Mouse (Mus musculus): ENCODE measurements around the gene Dpp6. TPM values are rescaled to one million over a fixed set of nuclear protein-coding genes. Genes with fewer than 3 reads are reported as not detected.
A peak's percentile ranks its signal among the peaks of the same experiment; 100 is the strongest.

The Dpp6 gene
- total and polyA plus RNA-seq, 3 experiments: 0.16 TPM; not detected in 2

DNA sequence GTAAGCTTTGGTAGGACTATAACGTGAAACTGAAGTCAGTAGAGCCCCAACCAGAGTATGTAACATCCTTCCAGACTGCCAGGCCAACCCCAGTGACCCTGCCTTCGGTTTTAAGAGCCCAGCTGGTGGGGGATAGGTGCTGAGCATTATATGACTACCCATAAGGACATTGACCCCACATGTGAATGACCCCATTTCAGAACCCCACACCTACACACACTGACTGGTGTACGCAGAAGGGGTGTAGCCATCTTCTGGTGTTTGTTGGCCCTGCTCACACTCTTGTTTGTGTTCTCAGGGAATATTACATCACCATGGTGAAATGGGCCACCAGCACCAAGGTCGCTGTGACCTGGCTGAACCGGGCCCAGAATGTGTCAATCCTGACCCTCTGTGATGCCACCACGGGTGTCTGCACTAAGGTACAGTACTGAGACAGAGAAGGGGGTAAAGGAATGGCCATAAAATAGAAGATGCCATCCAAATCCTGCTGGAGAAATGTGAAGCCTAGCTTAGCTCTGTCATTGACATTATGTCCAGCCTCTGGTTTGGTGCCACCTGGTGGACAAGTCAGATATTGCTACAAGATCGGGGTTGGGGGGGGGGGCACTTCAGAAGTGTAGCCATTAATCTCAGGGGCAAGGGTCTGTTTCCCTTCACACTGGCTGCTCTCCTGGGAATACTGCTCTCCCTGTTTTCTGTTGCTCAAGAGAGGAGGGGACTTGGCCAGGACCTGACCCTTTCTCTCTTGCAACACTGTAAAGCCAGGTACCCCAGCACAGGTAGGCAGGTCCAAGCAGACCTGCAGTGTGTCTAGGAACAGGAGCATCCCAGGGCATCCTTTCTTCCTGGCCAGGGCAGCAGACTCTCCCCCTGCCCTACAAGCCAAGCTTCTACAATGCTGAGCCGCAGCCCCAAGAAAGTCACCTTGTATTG is 835.1 kb downstream of the Dpp6 start:
- TF ChIP-seq POLR2AphosphoS5 (IDR thresholded peaks at IDR 0.05; ENCODE audit: insufficient replicate concordance, low read depth, low read length): no peak
- peak; percentile 54 for TF ChIP-seq CTCF (IDR thresholded peaks at IDR 0.05; ENCODE audit: low read depth, low read length)
- no peak for TF ChIP-seq GATA1 (IDR thresholded peaks at IDR 0.05; ENCODE audit: borderline replicate concordance, low read length)
- no peak for TF ChIP-seq GATA2 (IDR thresholded peaks at IDR 0.05; ENCODE audit: borderline replicate concordance, low read depth, low read length)
- TF ChIP-seq TAL1 (conservative IDR thresholded peaks at IDR 0.05; ENCODE audit: low read depth, low read length): no peak
- DNase-seq (ENCODE audit: low spot score) (peak; percentile 27), ATAC-seq (ENCODE audit: extremely low read depth, insufficient number of reproducible peaks, low FRiP score, poor library complexity, severe bottlenecking) (no peak)
- no peaks in the 10 kb centered on the region for H3K36me3 ChIP-seq (replicated peaks)
- H3K27me3 ChIP-seq (ENCODE audit: insufficient read depth, low read length): peaks cover 4% of the 10 kb centered on the region; the same call in 1 of the 2 replicates
- no peak overlapping the region for H3K4me3 ChIP-seq (ENCODE audit: low read depth, low read length)
- no peaks in the 10 kb centered on the region for H3K9me3 ChIP-seq (replicated peaks)
- no peaks in the 10 kb centered on the region for H3K4me1 ChIP-seq (ENCODE audit: insufficient read depth, low read depth, low read length)

DNA sequence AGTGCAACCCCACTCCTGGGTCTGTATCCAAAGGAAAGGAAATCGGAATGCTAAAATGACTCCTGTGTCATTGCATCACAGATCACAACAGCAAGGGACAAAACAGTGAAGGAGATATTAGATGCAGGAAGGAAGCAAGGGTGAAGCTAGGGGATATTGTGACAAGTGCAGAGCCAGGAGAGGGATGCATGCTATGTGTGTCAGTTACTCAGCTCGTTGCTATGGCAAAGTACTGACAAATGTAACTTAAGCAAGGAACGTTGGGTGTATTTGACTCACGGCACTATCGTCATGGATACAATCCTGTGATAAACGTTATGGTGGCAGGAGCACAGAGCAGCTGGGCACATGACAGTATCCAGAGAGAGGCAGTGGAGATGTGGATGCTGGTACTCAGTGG is 839.1 kb downstream of the Dpp6 start:
- DNase-seq (ENCODE audit: low spot score) (no peak), ATAC-seq (ENCODE audit: extremely low read depth, insufficient number of reproducible peaks, low FRiP score, poor library complexity, severe bottlenecking) (no peak)
- Histone ChIP-seq H3K9me3 (replicated peaks) (no peaks in the 10 kb centered on the region), H3K36me3 (replicated peaks) (no peaks in the 10 kb centered on the region), H3K27me3 (ENCODE audit: insufficient read depth, low read length) (peaks cover 4% of the 10 kb centered on the region), H3K4me3 (ENCODE audit: low read depth, low read length) (no peak overlapping the region), H3K4me1 (ENCODE audit: insufficient read depth, low read depth, low read length) (peaks cover 12% of the 10 kb centered on the region)
- TF ChIP-seq POLR2AphosphoS5 (IDR thresholded peaks at IDR 0.05; ENCODE audit: insufficient replicate concordance, low read depth, low read length) (no peak), GATA2 (IDR thresholded peaks at IDR 0.05; ENCODE audit: borderline replicate concordance, low read depth, low read length) (no peak), GATA1 (IDR thresholded peaks at IDR 0.05; ENCODE audit: borderline replicate concordance, low read length) (no peak), TAL1 (conservative IDR thresholded peaks at IDR 0.05; ENCODE audit: low read depth, low read length) (no peak), CTCF (IDR thresholded peaks at IDR 0.05; ENCODE audit: low read depth, low read length) (no peak)

DNA sequence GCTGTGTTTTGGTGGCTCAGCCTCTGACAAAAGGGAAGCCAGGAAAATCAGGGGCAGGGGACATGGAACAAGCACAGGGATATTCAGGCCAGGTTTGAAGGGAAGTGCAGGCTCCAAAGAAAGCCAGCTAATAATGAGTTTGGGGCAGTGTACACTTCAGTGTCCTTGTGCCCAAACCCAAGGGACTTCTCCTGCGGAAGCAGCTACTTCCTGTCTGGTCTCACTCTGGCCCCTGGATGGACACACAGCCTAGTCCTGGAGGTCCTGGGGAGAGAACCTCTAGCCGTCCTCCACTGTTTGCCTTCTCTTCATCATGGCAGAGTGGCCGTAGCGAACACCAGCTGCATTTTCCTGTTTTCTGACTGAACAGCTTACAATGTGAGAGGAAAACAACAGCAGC is 840.7 kb downstream of the Dpp6 start:
- Histone ChIP-seq H3K27me3 (ENCODE audit: insufficient read depth, low read length) (peaks cover 10% of the 10 kb centered on the region), H3K4me1 (ENCODE audit: insufficient read depth, low read depth, low read length) (peaks cover 12% of the 10 kb centered on the region), H3K36me3 (replicated peaks) (no peaks in the 10 kb centered on the region), H3K9me3 (replicated peaks) (no peaks in the 10 kb centered on the region), H3K4me3 (ENCODE audit: low read depth, low read length) (no peak overlapping the region)
- no peak for TF ChIP-seq CTCF (IDR thresholded peaks at IDR 0.05; ENCODE audit: low read depth, low read length)
- TF ChIP-seq POLR2AphosphoS5 (IDR thresholded peaks at IDR 0.05; ENCODE audit: insufficient replicate concordance, low read depth, low read length): no peak
- no peak for TF ChIP-seq TAL1 (conservative IDR thresholded peaks at IDR 0.05; ENCODE audit: low read depth, low read length)
- ATAC-seq (ENCODE audit: extremely low read depth, insufficient number of reproducible peaks, low FRiP score, poor library complexity, severe bottlenecking): no peak
- no peak for DNase-seq (ENCODE audit: low spot score)

DNA sequence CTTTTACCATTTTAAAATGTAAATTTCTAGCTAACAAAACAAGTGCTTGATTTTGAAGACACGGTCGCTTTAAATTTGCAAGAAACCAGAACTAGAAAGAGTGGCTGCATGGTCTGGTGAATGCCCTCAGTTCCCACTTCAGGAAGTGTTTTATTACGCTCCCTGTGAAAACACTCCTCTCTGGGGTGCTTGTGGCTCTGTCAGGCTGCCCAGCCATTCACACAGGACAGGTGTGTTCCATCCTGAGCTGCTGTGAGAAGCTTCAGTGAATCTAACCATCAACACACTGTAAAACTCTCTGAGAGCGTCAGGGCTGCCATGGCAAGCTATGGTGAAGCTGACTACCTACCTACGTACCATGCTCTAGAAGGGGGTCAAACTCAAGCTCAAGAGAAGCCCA is 841.2 kb downstream of the Dpp6 start:
- Histone ChIP-seq H3K4me3 (ENCODE audit: low read depth, low read length) (no peak overlapping the region), H3K27me3 (ENCODE audit: insufficient read depth, low read length) (peaks cover 10% of the 10 kb centered on the region), H3K4me1 (ENCODE audit: insufficient read depth, low read depth, low read length) (peaks cover 12% of the 10 kb centered on the region), H3K9me3 (replicated peaks) (no peaks in the 10 kb centered on the region), H3K36me3 (replicated peaks) (no peaks in the 10 kb centered on the region)
- ATAC-seq (ENCODE audit: extremely low read depth, insufficient number of reproducible peaks, low FRiP score, poor library complexity, severe bottlenecking): no peak
- TF ChIP-seq CTCF (IDR thresholded peaks at IDR 0.05; ENCODE audit: low read depth, low read length): no peak
- no peak for TF ChIP-seq GATA2 (IDR thresholded peaks at IDR 0.05; ENCODE audit: borderline replicate concordance, low read depth, low read length)
- TF ChIP-seq TAL1 (conservative IDR thresholded peaks at IDR 0.05; ENCODE audit: low read depth, low read length): no peak
- no peak for TF ChIP-seq POLR2AphosphoS5 (IDR thresholded peaks at IDR 0.05; ENCODE audit: insufficient replicate concordance, low read depth, low read length)
- TF ChIP-seq GATA1 (IDR thresholded peaks at IDR 0.05; ENCODE audit: borderline replicate concordance, low read length): no peak
- DNase-seq (ENCODE audit: low spot score): no peak

DNA sequence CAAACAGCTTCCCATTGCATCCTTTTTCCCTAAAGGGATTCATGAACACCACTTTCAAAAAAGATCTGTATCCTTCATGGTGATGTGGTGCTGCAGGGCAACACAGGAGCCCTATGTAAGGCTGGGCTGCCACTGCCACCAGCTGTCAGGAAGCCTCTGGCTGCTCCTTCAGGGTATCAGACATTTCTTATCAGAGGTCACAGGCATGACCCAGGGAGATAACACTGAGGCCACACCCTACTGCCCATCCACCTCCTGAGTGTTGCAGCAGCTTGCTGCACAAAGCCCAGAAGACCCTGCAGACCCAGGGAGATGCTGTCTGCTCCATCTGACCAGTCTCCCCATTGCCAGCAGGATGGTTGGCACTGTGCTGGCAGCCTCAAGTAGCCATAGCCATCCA is 841.6 kb downstream of the Dpp6 start:
- no peak for TF ChIP-seq GATA2 (IDR thresholded peaks at IDR 0.05; ENCODE audit: borderline replicate concordance, low read depth, low read length)
- TF ChIP-seq GATA1 (IDR thresholded peaks at IDR 0.05; ENCODE audit: borderline replicate concordance, low read length): no peak
- TF ChIP-seq CTCF (IDR thresholded peaks at IDR 0.05; ENCODE audit: low read depth, low read length): no peak
- no peak for TF ChIP-seq TAL1 (conservative IDR thresholded peaks at IDR 0.05; ENCODE audit: low read depth, low read length)
- TF ChIP-seq POLR2AphosphoS5 (IDR thresholded peaks at IDR 0.05; ENCODE audit: insufficient replicate concordance, low read depth, low read length): no peak
- peaks cover 10% of the 10 kb centered on the region for H3K27me3 ChIP-seq (ENCODE audit: insufficient read depth, low read length)
- no peaks in the 10 kb centered on the region for H3K9me3 ChIP-seq (replicated peaks)
- DNase-seq (ENCODE audit: low spot score): no peak
- peaks cover 12% of the 10 kb centered on the region for H3K4me1 ChIP-seq (ENCODE audit: insufficient read depth, low read depth, low read length)
- no peak overlapping the region for H3K4me3 ChIP-seq (ENCODE audit: low read depth, low read length)
- peak; percentile 73 for ATAC-seq (ENCODE audit: extremely low read depth, insufficient number of reproducible peaks, low FRiP score, poor library complexity, severe bottlenecking)
- H3K36me3 ChIP-seq (replicated peaks): no peaks in the 10 kb centered on the region

DNA sequence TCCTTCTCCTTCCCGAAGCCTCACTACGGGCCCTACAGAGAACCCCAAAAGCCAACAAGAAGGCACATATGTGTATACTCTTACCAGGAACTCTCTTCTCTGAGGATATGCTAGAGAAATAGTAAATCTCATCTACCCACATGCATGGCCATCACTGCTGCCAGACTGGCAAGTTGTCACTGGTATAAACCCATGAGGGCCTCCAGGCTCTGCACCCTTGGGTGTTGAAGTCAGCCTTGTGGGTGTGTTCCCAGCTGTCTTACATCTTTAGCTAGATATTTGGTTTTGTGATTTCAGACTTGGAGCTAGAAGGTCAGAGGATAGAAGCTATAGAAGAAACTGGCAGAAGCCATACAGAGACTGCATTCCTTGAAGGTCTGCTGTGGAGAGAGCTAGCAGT is 842.0 kb downstream of the Dpp6 start:
- DNase-seq (ENCODE audit: low spot score) (no peak), ATAC-seq (ENCODE audit: extremely low read depth, insufficient number of reproducible peaks, low FRiP score, poor library complexity, severe bottlenecking) (no peak)
- H3K9me3 ChIP-seq (replicated peaks): no peaks in the 10 kb centered on the region
- H3K4me3 ChIP-seq (ENCODE audit: low read depth, low read length): no peak overlapping the region
- peaks cover 10% of the 10 kb centered on the region for H3K27me3 ChIP-seq (ENCODE audit: insufficient read depth, low read length)
- no peaks in the 10 kb centered on the region for H3K36me3 ChIP-seq (replicated peaks)
- no peak for TF ChIP-seq GATA1 (IDR thresholded peaks at IDR 0.05; ENCODE audit: borderline replicate concordance, low read length)
- no peak for TF ChIP-seq TAL1 (conservative IDR thresholded peaks at IDR 0.05; ENCODE audit: low read depth, low read length)
- no peak for TF ChIP-seq CTCF (IDR thresholded peaks at IDR 0.05; ENCODE audit: low read depth, low read length)
- no peak for TF ChIP-seq GATA2 (IDR thresholded peaks at IDR 0.05; ENCODE audit: borderline replicate concordance, low read depth, low read length)
- TF ChIP-seq POLR2AphosphoS5 (IDR thresholded peaks at IDR 0.05; ENCODE audit: insufficient replicate concordance, low read depth, low read length): no peak
- H3K4me1 ChIP-seq (ENCODE audit: insufficient read depth, low read depth, low read length): peaks cover 12% of the 10 kb centered on the region

All from G1E (cell line).